Mouse (Mus musculus) kidney, adult 18-20 months (tissue): Measurements from ENCODE around the gene Olfr1502.
"Not testable (repeated sequence)": the region's sequence is repeated elsewhere in the genome, so short reads cannot be mapped to it uniquely, and the experiment has no call there.

Source experiments
- DNase-seq: peaks from one replicate; pipeline ENCODE4 v3.0.0; 2021

Olfr1502 gene

DNA sequence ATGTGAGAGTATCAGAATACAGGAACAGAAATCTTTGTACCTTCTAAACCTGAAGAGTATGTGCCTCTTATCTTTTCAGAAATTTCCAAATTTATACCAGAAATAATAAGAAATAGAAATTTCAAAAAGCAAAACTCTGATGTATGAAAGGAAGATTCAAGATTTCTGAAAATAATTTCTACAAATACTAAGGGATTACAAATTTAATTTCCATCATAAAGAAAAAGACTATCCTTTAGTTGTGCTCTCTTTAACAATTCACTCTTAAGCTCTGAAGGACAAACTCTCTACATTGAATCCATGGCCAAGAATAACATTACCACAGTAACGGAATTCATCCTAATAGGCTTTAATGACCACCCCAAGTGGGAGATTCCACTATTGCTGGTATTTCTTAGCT, at the start of gene Olfr1502:
Gene Olfr1502, plus strand, starts transcription at position 301 of the 400 bp plus-strand sequence.
- no peak for DNase-seq

DNA sequence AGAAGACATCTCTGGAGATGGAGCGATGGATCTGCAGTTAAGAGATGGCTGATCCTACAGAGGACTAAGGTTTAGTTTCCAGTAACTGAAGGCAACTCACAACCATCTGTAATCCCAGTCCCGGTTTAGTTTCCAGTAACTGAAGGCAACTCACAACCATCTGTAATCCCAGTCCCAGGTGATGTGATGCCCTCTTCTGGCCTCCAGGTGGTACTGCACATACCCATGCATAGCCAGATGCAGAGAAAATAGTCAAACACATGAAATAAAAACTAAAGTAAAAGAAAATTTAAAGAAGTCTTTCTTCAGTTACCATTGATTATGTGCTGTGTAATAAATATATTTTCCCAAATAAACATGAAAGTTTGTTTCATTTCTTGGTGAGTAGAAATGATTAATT, 48.8 kb upstream of the Olfr1502 start:
- DNase-seq, result no peak

DNA sequence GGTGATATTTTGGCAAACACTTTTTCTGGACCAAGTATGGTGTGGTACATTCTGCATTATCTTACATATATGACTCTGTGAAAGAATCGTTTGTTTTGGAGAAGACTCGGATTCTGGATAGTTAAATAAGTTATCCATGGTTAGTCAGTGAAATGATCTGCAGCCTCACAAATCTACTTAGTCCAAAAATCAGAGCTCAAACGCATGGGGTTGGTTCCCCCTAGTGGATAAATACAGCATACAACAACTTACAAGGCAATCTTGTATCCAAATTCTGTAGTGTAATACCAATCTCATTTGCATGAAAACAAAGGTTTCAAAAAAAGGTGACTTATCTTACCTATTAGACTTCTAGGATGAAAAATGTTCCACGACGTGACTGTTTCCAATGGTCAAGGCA, 42.8 kb upstream of the Olfr1502 start:
- DNase-seq, result no peak

DNA sequence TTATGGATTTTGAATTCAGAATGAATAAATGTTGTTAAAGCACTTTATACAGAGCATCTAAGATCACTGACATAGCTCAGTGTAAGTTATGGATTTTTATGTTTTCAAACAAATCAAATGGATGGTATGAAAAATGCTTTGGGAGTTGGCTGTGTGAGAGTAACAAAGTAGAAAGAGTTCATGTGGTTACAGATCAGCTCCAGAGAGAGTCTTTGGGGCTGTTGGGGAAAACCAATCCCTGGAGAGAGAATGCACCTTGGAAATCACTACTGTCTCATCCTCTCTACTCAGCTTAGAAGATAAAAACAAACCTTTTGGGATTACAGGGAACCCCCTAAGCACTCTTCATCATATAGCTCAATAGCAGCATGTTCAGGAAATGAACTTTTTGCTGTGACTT, 42.2 kb upstream of the Olfr1502 start, which contains the start of gene Olfr1499:
Gene Olfr1499, minus strand, starts transcription at position 101 of the 400 bp plus-strand sequence.
- no peak for DNase-seq

DNA sequence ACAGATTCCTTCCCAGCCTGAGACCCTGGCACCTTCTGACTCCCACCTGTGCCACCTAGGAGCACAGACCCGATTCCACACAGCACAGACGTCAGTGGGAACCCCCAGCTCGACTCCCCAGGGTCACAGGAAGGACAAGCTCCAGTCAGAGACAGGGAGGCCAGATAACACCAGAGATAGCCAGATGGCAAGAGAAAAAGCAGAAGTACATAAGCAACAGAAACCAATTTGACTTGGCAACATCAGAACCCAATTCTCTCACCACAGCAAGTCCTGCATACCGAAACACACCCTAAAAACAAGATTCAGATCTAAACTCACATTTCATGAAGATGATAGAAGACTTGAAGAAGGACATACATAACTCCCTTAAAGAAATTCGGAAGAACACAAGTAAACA, 40.7 kb upstream of the Olfr1502 start:
- DNase-seq, result no peak

DNA sequence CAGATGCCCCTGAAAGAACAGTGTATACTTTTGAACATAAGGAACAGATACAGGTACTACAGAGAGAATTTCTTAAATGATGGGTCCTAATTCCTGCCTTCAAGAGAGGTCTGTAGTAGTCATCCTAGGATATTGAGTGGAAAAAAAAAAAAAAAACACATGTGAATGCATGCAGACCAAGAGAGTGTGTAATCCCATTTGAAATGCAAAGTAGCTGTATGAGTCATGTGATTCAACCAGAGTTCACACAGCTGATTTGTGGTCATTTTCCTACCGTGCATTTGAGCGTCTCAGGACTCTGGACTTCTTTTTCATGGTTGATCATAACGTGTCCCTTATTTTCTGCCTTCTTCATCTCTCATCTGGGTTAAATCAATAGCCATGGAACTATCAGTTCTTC, 33.1 kb upstream of the Olfr1502 start:
- no peak for DNase-seq

DNA sequence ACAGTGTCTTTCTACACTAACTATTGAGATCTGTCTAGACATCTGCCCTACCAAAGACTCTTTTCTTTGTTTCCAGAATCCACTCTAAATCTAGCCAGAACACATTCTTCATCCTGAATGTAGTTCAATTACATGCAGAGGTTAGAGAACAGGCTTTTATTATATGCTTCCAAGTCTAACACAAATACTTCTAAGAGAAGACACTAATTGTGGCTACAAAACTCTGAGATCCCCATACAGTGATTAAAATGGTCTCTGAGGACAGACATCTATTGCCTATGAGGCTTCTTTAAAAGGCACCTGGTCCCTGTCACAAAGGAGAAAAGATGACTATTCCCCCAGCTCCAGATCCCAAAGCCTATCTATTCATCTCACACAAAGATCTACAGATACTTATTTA, 31.2 kb upstream of the Olfr1502 start, which contains the start of gene Olfr1500:
Gene Olfr1500, minus strand, starts transcription at position 101 of the 400 bp plus-strand sequence.
- DNase-seq, result no peak

DNA sequence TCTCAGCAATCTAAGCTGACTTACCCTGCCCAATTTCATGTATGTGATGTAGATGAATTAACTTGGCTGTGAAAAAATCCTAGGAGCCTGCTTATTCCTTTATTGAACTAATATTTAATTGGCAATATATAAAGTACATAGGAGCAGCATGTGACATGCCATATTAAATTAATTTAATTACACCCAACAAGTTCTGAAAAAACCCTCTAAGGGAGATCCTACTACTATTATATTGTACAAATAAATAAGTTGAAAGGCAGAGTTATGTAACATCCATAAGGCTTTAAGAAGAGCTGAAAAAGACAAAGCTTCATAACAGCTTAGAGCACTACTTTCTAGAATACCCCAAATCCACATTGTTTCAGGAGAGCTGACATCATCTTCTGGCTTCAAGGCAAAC, 11.0 kb upstream of the Olfr1502 start, which contains the start of gene Olfr1501:
Gene Olfr1501, minus strand, starts transcription at position 101 of the 400 bp plus-strand sequence.
- not testable (repeated sequence) for DNase-seq

DNA sequence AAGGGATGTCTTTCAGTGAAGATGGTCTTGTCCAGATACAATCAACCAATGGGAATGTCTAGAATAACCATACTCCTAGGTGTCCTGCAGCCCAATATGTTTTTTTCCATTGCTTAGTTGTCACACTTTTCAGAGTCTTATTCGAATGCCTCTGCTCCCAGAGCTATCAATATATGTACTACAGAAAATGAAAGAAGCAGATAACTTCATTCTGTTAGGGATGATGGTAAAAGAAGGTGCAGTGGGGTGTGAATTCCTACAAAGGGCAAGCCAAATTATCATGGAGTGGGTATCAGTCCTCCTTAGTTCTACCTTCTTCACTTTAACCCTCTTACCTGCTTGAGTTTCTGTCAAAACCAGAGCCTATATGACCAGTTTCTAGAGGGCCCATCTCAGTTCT, 36.2 kb downstream of the Olfr1502 start, which contains the start of gene Olfr1504:
Gene Olfr1504, minus strand, starts transcription at position 101 of the 400 bp plus-strand sequence.
- no peak for DNase-seq
